Mouse (Mus musculus): Measurements from ENCODE around the gene Ranbp17.
"Not testable (repeated sequence)": the region's sequence is repeated elsewhere in the genome, so short reads cannot be mapped to it uniquely, and the experiment has no call there.

The Ranbp17 gene

GRCm38 (mm10) chr11:33513376-33513991 is at the start of gene Ranbp17:
TSS of gene Ranbp17 (minus strand) at chr11:33513746.
- DNase-seq (ENCODE audit: low spot score): peak; percentile 81

GRCm38 (mm10) chr11:33554123-33554522 is 40.6 kb upstream of the Ranbp17 start:
- peak; percentile 33 for DNase-seq (ENCODE audit: low spot score)

GRCm38 (mm10) chr11:33550861-33551560 is 37.5 kb upstream of the Ranbp17 start:
- no peak for DNase-seq (ENCODE audit: low spot score)

GRCm38 (mm10) chr11:33547386-33547785 is 33.8 kb upstream of the Ranbp17 start:
- DNase-seq (ENCODE audit: low spot score): no peak

- no peak for DNase-seq (ENCODE audit: low spot score)
Measured at GRCm38 (mm10) chr11:33544945-33545344, 31.4 kb upstream of the Ranbp17 start.

- no peak for DNase-seq (ENCODE audit: low spot score)
Measured at GRCm38 (mm10) chr11:33544121-33544520, 30.6 kb upstream of the Ranbp17 start.

- DNase-seq (ENCODE audit: low spot score): no peak
Measured at GRCm38 (mm10) chr11:33537390-33538125, 24.0 kb upstream of the Ranbp17 start.

GRCm38 (mm10) chr11:33536636-33537035 is 23.1 kb upstream of the Ranbp17 start:
- no peak for DNase-seq (ENCODE audit: low spot score)

- no peak for DNase-seq (ENCODE audit: low spot score)
Measured at GRCm38 (mm10) chr11:33534541-33534940, 21.0 kb upstream of the Ranbp17 start.

GRCm38 (mm10) chr11:33533577-33533976 is 20.0 kb upstream of the Ranbp17 start:
- DNase-seq (ENCODE audit: low spot score): no peak

GRCm38 (mm10) chr11:33529576-33529975 is 16.0 kb upstream of the Ranbp17 start:
- no peak for DNase-seq (ENCODE audit: low spot score)

GRCm38 (mm10) chr11:33512854-33513375 is 631 bp downstream of the Ranbp17 start:
- DNase-seq (ENCODE audit: low spot score): peak; percentile 85

GRCm38 (mm10) chr11:33509401-33509800 is 4.1 kb downstream of the Ranbp17 start:
- DNase-seq (ENCODE audit: low spot score): no peak

- no peak for DNase-seq (ENCODE audit: low spot score)
Measured at GRCm38 (mm10) chr11:33485746-33486145, 27.8 kb downstream of the Ranbp17 start.

GRCm38 (mm10) chr11:33480410-33480809 is 33.1 kb downstream of the Ranbp17 start:
- no peak for DNase-seq (ENCODE audit: low spot score)

- DNase-seq (ENCODE audit: low spot score): no peak
Measured at GRCm38 (mm10) chr11:33479209-33479608, 34.3 kb downstream of the Ranbp17 start.

- DNase-seq (ENCODE audit: low spot score): no peak
Measured at GRCm38 (mm10) chr11:33476634-33477033, 36.9 kb downstream of the Ranbp17 start.

- DNase-seq (ENCODE audit: low spot score): no peak
Measured at GRCm38 (mm10) chr11:33461172-33461571, 52.4 kb downstream of the Ranbp17 start.

- DNase-seq (ENCODE audit: low spot score): no peak
Measured at GRCm38 (mm10) chr11:33454069-33454468, 59.5 kb downstream of the Ranbp17 start.

GRCm38 (mm10) chr11:33433813-33434212 is 79.7 kb downstream of the Ranbp17 start:
- no peak for DNase-seq (ENCODE audit: low spot score)

GRCm38 (mm10) chr11:33428238-33428637 is 85.3 kb downstream of the Ranbp17 start:
- DNase-seq (ENCODE audit: low spot score): not testable (repeated sequence)

- not testable (repeated sequence) for DNase-seq (ENCODE audit: low spot score)
Measured at GRCm38 (mm10) chr11:33427789-33428188, 85.8 kb downstream of the Ranbp17 start.

GRCm38 (mm10) chr11:33422226-33422625 is 91.3 kb downstream of the Ranbp17 start:
- DNase-seq (ENCODE audit: low spot score): no peak

All from retina, embryonic 14.5 days (tissue).